Mouse (Mus musculus): ENCODE data around the gene Pon1.

DNA sequence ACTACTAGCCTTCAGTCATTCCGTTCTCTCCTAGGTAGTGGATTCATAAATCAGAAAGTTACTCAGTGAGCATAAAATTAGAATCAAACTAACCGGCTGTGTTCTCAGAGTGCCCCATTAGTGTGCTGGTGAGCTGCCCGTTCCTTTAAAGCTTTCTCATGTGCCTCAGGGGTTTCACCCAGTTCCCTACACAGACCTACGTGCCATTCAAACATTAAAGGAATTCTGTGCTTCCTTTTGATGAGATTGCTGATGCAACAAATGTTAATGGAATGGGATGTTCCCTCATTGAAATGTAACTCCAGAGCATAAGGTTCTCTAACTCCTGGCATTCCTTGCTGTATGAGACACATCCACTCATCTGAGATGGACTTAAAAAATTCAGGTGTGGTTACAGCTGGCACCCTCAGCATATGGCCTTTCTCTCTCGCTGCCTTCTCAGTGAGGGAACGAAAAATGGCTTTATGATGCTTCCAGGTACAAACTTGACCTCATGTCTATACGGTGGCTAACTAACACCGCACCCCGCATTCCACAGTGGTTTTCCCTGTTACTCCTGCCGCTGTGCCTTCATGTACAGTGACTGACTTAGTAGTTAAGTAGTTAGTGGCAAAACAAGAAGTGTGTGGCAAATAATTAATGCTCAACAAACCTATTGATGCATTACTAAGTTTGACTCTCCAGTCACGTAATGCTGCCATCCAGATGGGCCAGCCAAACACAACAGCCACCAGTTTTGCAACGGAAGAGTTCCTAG is 54.7 kb downstream of the Pon1 start:
- TF ChIP-seq EP300 (IDR thresholded peaks at IDR 0.05; ENCODE audit: insufficient read depth, low read depth, low read length) = no peak
- TF ChIP-seq POLR2A (IDR thresholded peaks at IDR 0.05; ENCODE audit: insufficient read depth, low read length) = no peak
- TF ChIP-seq CTCF (IDR thresholded peaks at IDR 0.05; ENCODE audit: low read depth, low read length) = no peak
